In the genomic region with DNA sequence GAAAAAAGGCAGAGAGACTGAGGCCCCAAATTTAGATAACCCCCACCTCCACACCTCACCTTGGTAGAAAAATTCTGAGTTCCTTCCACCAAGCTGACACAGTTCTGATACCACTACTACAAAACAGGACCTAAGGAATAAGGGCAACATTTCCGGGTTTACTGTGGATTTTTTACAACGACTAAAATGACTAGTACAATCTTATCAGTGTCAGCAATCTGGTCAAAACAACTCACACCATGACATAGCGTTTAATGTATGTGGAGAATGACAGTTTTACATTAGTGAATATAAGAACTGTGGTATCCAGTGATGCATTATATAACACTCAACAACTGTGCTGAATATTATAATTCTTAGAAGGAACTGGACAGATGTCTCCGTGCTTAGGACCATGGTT, we compare ENCODE assay signal across 7 mouse cellular contexts. TPM values are rescaled to one million over a fixed set of nuclear protein-coding genes. Genes with fewer than 3 reads are reported as not detected.
DNase-seq lines count a peak whose midpoint lies in the region; ATAC-seq lines count a peak whose summit lies in the region.

No protein-coding gene starts in this region.

- no peak for DNase-seq in lung, postnatal 25 days (ENCODE audit: low spot score)
- no peak for DNase-seq in cerebellum, postnatal 4 days (ENCODE audit: low spot score in 2 of 2)
- DNase-seq in retina, embryonic 14.5 days (ENCODE audit: low spot score) = no peak

- H3K27me3 ChIP-seq in lung, embryonic 16.5 days (ENCODE audit: control insufficient read depth, insufficient read depth, low read depth, low read length) = no peaks in the 10 kb centered on the region
- H3K27me3 ChIP-seq in embryonic facial prominence, embryonic 15.5 days = no peaks in the 10 kb centered on the region
- no peaks in the 10 kb centered on the region for H3K27me3 ChIP-seq in limb, embryonic 15.5 days
- H3K27me3 ChIP-seq in neural tube, embryonic 15.5 days (replicated peaks) = no peaks in the 10 kb centered on the region

- no peaks in the 10 kb centered on the region for H3K9me3 ChIP-seq in lung, embryonic 16.5 days (ENCODE audit: control insufficient read depth, low read length)
- no peaks in the 10 kb centered on the region for H3K9me3 ChIP-seq in embryonic facial prominence, embryonic 15.5 days (replicated peaks)
- no peaks in the 10 kb centered on the region for H3K9me3 ChIP-seq in limb, embryonic 15.5 days
- no peaks in the 10 kb centered on the region for H3K9me3 ChIP-seq in neural tube, embryonic 15.5 days (replicated peaks)

- 67% methylated on average over 4 of the region's 4 CpGs for WGBS in lung, embryonic 16.5 days
- 72% methylated on average over 4 of the region's 4 CpGs for WGBS in embryonic facial prominence, embryonic 15.5 days
- 68% methylated on average over 4 of the region's 4 CpGs for WGBS in limb, embryonic 15.5 days
- WGBS in neural tube, embryonic 15.5 days = 86% methylated on average over 4 of the region's 4 CpGs

- no peak overlapping the region for H3K9ac ChIP-seq in lung, embryonic 16.5 days (ENCODE audit: low read length)
- H3K9ac ChIP-seq in embryonic facial prominence, embryonic 15.5 days = no peak overlapping the region
- no peak overlapping the region for H3K9ac ChIP-seq in limb, embryonic 15.5 days
- no peak overlapping the region for H3K9ac ChIP-seq in neural tube, embryonic 15.5 days (replicated peaks)

- no peak overlapping the region for H3K4me3 ChIP-seq in lung, embryonic 16.5 days (ENCODE audit: low read length)
- peak overlapping the region; percentile 72; the same call in 1 of the 2 replicates for H3K4me3 ChIP-seq in embryonic facial prominence, embryonic 15.5 days (replicated peaks)
- 0 out of 2 replicates have a peak overlapping the region, but pooled peaks have one; percentile 57 for H3K4me3 ChIP-seq in limb, embryonic 15.5 days
- H3K4me3 ChIP-seq in neural tube, embryonic 15.5 days (replicated peaks) = peak overlapping the region; percentile 66; the same call in 1 of the 2 replicates

- no peak for ATAC-seq in lung, embryonic 16.5 days (ENCODE audit: low read depth)
- no peak for ATAC-seq in embryonic facial prominence, embryonic 15.5 days (ENCODE audit: insufficient number of reproducible peaks, low FRiP score, low TSS enrichment, low read depth)
- ATAC-seq in limb, embryonic 15.5 days (ENCODE audit: insufficient number of reproducible peaks, low FRiP score, low TSS enrichment, low read depth) = no peak
- peak; percentile 12; the same call in 1 of the 2 replicates for ATAC-seq in neural tube, embryonic 15.5 days (ENCODE audit: low FRiP score)

- H3K4me2 ChIP-seq in lung, embryonic 16.5 days (ENCODE audit: low read depth, low read length) = peak overlapping the region; percentile 72; the same call in 1 of the 2 replicates
- 0 out of 2 replicates have a peak overlapping the region, but pooled peaks have one; percentile 93 for H3K4me2 ChIP-seq in embryonic facial prominence, embryonic 15.5 days (replicated peaks)
- peak overlapping the region; percentile 56 for H3K4me2 ChIP-seq in limb, embryonic 15.5 days
- 0 out of 2 replicates have a peak overlapping the region, but pooled peaks have one; percentile 96 for H3K4me2 ChIP-seq in neural tube, embryonic 15.5 days

- H3K36me3 ChIP-seq in lung, embryonic 16.5 days (ENCODE audit: control insufficient read depth, insufficient read depth, low read length) = no peaks in the 10 kb centered on the region
- no peaks in the 10 kb centered on the region for H3K36me3 ChIP-seq in embryonic facial prominence, embryonic 15.5 days
- H3K36me3 ChIP-seq in limb, embryonic 15.5 days = no peaks in the 10 kb centered on the region
- no peaks in the 10 kb centered on the region for H3K36me3 ChIP-seq in neural tube, embryonic 15.5 days

- H3K4me1 ChIP-seq in lung, embryonic 16.5 days (replicated peaks; ENCODE audit: control insufficient read depth, insufficient read depth, low read length) = peaks cover 11% of the 10 kb centered on the region
- peaks cover 21% of the 10 kb centered on the region for H3K4me1 ChIP-seq in embryonic facial prominence, embryonic 15.5 days
- peaks cover 25% of the 10 kb centered on the region for H3K4me1 ChIP-seq in limb, embryonic 15.5 days
- peaks cover 30% of the 10 kb centered on the region for H3K4me1 ChIP-seq in neural tube, embryonic 15.5 days

- H3K27ac ChIP-seq in lung, embryonic 16.5 days (ENCODE audit: low read length) = no peak overlapping the region
- no peak overlapping the region for H3K27ac ChIP-seq in embryonic facial prominence, embryonic 15.5 days (replicated peaks)
- H3K27ac ChIP-seq in limb, embryonic 15.5 days = no peak overlapping the region
- peak overlapping the region; percentile 79; the same call in 1 of the 2 replicates for H3K27ac ChIP-seq in neural tube, embryonic 15.5 days (replicated peaks)

RNA-seq across cellular contexts. Expression of a gene that starts 0.8 kb away (rescaled TPM):
- polyA plus RNA-seq in lung, embryonic 16.5 days (2015; fragmentation: Nextera tagmentation; extraction: Ambion mirVana) = 12.2 and 13.6 TPM in 2 replicates
- 9.2 and 10.5 TPM in 2 replicates for polyA plus RNA-seq in embryonic facial prominence, embryonic 15.5 days (2015; fragmentation: Nextera tagmentation; extraction: Ambion mirVana)
- 9.2 and 10.6 TPM in 2 replicates for polyA plus RNA-seq in limb, embryonic 15.5 days (2015; fragmentation: Nextera tagmentation; extraction: Ambion mirVana)
- 6.0 and 7.5 TPM in 2 replicates for polyA plus RNA-seq in neural tube, embryonic 15.5 days (2015; fragmentation: Nextera tagmentation; extraction: Ambion mirVana)

RNA-seq across cellular contexts. Expression of a gene that starts 16.8 kb away (rescaled TPM):
- polyA plus RNA-seq in lung, embryonic 16.5 days (2015; fragmentation: Nextera tagmentation; extraction: Ambion mirVana) = 165 and 174 TPM in 2 replicates
- 180 TPM in 2 replicates for polyA plus RNA-seq in embryonic facial prominence, embryonic 15.5 days (2015; fragmentation: Nextera tagmentation; extraction: Ambion mirVana)
- polyA plus RNA-seq in limb, embryonic 15.5 days (2015; fragmentation: Nextera tagmentation; extraction: Ambion mirVana) = 182 and 195 TPM in 2 replicates
- 177 and 183 TPM in 2 replicates for polyA plus RNA-seq in neural tube, embryonic 15.5 days (2015; fragmentation: Nextera tagmentation; extraction: Ambion mirVana)
